Mouse (Mus musculus) stomach, postnatal 0 days (tissue): ENCODE results near the gene Col24a1.

ENCODE experiments used
- CTCF ChIP-seq: IDR thresholded peaks from 2 replicates; pipeline ENCODE4 v1.5.1; 2016; ENCODE audit warnings: antibody characterized with exemption, low read depth, mild to moderate bottlenecking, moderate library complexity
- EP300 ChIP-seq: optimal IDR thresholded peaks from 2 replicates; pipeline ENCODE3; 2016; ENCODE audit warnings: antibody characterized with exemption

- TF ChIP-seq CTCF (no peak), EP300 (no peak)
Observed at GRCm38 (mm10) chr3:145463731-145464130, 171.5 kb downstream of the Col24a1 start.
